Mouse (Mus musculus) bone marrow macrophage, adult 2 months (primary cell): ENCODE results near the gene Klre1. TPM values are rescaled to one million over a fixed set of nuclear protein-coding genes. Genes with fewer than 3 reads are reported as not detected.
"Not testable (repeated sequence)": the region's sequence is repeated elsewhere in the genome, so short reads cannot be mapped to it uniquely, and the experiment has no call there.

Experiments
- H3K27ac ChIP-seq: 2 replicates; pipeline ENCODE4 v1.5.1; 2012; ENCODE audit warnings: low read depth, low read length; ENCODE audit not compliant: insufficient read depth
- H3K4me1 ChIP-seq: 2 replicates; pipeline ENCODE4 v1.6.1; 2012; ENCODE audit warnings: low read length; ENCODE audit not compliant: control insufficient read depth, insufficient read depth
- H3K4me3 ChIP-seq: 2 replicates; pipeline ENCODE4 v1.5.1; 2012; ENCODE audit warnings: mild to moderate bottlenecking, low read length, moderate library complexity; ENCODE audit not compliant: insufficient read depth
- CTCF ChIP-seq: IDR thresholded peaks from 2 replicates; pipeline ENCODE4 v1.5.1; 2012; ENCODE audit warnings: low read depth, mild to moderate bottlenecking, low read length, moderate library complexity
- POLR2A ChIP-seq: IDR thresholded peaks from 2 replicates; pipeline ENCODE4 v1.6.1; 2012; ENCODE audit warnings: mild to moderate bottlenecking, low read depth, low read length, borderline replicate concordance
- polyA plus RNA-seq: library from polyadenylated mRNA; stranded (reverse); fragments of >200 nt; gene quantifications from 2 replicates; pipeline ENCODE4 v1.2.4, GENCODE M21; 2012; ENCODE audit not compliant: missing spikeins, insufficient read depth, insufficient read length

The Klre1 gene
- polyA plus RNA-seq, 1 experiment = not detected

DNA sequence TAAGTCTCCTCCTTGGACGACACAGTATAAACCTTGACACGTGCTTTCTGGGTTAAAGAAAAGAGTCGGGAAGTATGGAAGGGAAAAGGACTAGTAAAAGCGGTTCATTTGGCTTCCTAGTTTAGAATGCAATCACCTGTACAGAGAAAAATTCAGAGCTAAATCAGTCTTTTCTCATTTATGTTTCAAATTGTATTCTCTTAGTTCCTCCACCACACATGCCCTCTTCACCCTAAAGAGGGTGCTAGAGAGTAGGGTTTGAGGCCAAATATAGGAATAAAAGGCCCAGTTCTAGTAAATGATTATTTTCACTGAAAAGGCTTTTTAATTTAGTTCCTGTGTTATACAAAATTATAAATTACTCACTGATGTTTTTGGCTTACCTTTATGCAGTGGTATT lies 3.6 kb downstream of the Klre1 start:
- Histone ChIP-seq H3K4me1 (no peaks in the 10 kb centered on the region), H3K27ac (no peak overlapping the region), H3K4me3 (no peak overlapping the region)
- TF ChIP-seq CTCF = no peak
- no peak for TF ChIP-seq POLR2A

DNA sequence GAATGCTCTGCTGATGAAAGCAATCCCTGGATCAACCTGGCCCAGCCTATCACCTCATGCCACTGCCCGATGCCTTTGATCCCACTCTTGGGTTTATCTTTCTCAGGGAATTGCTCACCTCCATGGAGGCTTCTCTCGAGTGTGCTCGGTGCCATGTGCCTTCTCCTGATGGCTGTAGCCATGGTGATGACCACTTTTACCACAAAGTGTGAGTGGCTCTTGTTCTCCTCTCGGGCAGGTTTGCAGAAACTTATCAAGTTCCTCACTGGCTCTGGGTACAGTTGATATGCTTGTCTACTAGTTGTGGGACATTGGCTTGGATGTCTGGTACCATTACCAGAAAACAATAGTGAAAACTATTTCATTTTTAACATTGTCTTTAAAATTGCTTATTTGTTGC lies 4.2 kb downstream of the Klre1 start:
- no peaks in the 10 kb centered on the region for H3K4me1 ChIP-seq
- H3K27ac ChIP-seq = no peak overlapping the region
- TF ChIP-seq CTCF = no peak
- TF ChIP-seq POLR2A = no peak
- no peak overlapping the region for H3K4me3 ChIP-seq

DNA sequence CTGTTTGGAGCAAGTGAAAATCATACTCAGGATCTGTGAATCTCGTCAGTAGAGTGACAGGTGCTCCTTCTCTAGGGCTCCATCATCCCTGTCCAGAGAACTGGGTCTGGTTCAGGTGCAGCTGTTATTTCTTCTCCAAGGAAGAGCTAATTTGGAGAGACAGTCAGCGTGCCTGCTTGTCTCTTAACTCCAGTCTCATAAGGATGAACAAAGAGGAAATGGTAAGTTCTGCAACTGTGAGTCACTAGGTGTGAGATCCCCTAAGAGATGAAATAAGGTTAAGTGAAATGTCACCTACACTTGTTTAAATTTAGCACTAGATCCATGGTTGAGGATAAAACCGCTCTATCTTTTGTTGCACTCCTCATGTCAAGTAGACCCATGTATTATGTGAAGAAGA lies 5.3 kb downstream of the Klre1 start:
- Histone ChIP-seq H3K4me3 (no peak overlapping the region), H3K4me1 (no peaks in the 10 kb centered on the region), H3K27ac (no peak overlapping the region)
- TF ChIP-seq CTCF (no peak), POLR2A (no peak)

DNA sequence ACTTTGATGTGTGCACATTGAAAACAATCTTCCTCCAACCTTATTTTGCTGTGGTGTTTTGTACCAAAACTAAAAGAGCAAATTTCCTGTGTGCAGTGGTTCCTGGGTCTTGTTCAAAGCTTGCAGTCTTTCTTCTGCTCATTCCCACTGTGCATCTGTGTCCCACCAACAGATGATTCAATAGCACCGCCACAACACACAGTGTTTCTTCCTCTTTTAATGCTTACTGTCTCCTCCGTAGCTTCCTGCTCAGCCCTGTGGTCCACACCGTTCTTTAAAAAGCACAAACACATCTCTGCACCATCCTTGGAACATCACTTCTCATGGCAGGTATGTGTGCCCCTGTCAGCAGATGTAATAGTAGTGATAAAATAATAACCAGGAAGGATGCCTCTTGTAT lies 13.8 kb downstream of the Klre1 start, which contains the start of gene Klrd1:
Gene Klrd1 (plus strand): TSS at position 275 of the 400 bp plus-strand sequence.
- Histone ChIP-seq H3K4me1 (no peaks in the 10 kb centered on the region), H3K27ac (no peak within 1 kb of the TSS), H3K4me3 (no peak within 1 kb of the TSS)
- TF ChIP-seq POLR2A (no peak), CTCF (no peak)

DNA sequence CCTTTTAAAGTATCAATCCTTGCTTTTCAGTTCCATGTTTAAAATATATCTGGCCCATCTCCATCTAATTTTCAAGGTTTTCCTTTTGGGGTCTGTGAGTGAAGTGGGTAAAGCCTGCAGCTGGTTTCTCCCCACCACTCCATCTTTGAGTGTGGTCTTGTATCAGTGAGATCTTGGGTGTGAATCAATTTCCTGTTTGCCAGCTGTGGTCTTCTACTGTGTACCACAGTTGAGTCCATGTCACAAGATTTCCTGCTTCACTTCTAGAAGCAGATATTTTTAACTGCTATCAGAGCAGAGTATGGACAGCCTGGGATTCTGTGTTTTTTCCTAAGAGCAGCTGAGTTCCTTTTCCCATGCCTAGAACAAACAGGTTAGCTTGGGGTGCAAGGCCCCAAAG lies 30.7 kb downstream of the Klre1 start:
- no peak overlapping the region for H3K4me3 ChIP-seq
- peaks cover 9% of the 10 kb centered on the region for H3K4me1 ChIP-seq
- TF ChIP-seq CTCF (no peak), POLR2A (no peak)
- peak overlapping the region; percentile 51 for H3K27ac ChIP-seq

DNA sequence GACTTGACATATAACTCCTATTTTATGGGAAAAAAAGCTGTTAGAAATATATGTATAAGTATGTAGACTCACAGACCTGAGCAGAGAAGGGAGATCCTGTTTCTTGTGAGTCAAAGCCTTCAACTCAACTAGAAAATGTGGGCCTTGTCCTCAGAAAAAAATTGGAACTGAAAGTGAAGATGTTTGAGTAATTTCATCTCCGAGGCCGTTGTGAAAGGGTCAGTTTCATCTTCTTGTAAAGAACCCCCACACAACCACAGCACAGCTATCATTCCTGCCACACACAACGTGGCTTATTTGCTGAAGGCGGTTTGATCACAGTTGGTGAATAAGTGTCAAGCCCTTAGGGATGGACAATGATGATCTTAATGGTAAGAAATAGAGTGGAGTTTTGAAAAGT lies 46.0 kb downstream of the Klre1 start, which contains the start of gene Klrk1:
Gene Klrk1 (minus strand): TSS at position 130 of the 400 bp plus-strand sequence.
- H3K27ac ChIP-seq = no peak within 1 kb of the TSS
- H3K4me3 ChIP-seq = no peak within 1 kb of the TSS
- no peaks in the 10 kb centered on the region for H3K4me1 ChIP-seq
- no peak for TF ChIP-seq CTCF
- TF ChIP-seq POLR2A = no peak

DNA sequence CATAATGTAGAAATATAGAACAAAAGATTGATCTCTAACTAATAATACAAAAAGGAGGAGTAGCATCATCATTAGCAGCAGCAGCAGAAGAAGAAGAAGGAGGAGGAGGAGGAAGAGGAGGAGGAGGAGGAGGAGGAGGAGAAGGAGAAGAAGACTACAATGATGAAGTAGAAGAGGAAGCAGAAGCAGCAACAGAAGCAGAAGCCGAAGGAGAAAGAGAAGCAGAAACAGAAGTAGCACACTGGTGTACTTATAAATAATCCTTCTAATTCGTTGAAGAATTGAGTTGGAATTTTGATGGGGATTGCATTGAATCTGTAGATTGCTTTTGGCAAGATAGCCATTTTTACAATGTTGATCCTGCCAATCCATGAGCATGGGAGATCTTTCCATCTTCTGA lies 53.3 kb downstream of the Klre1 start:
- not testable (repeated sequence) for H3K4me3 ChIP-seq, H3K4me1 ChIP-seq, H3K27ac ChIP-seq

Other genes with a start within 250 kb of the Klre1 start
- not detected in 2 replicates for gene 4922502D21Rik, start 246.1 kb upstream of the Klre1 start, polyA plus RNA-seq
- 600 and 634 TPM in 2 replicates for gene Clec12a, start 235.2 kb upstream of the Klre1 start, polyA plus RNA-seq
- not detected in 2 replicates for gene Clec12b, start 192.0 kb upstream of the Klre1 start, polyA plus RNA-seq
- 2.4 and 2.7 TPM in 2 replicates for gene Clec1b, start 180.6 kb upstream of the Klre1 start, polyA plus RNA-seq
- 0.24 and 0.84 TPM in 2 replicates for gene Clec9a, start 169.0 kb upstream of the Klre1 start, polyA plus RNA-seq
- 0.46 and 0.69 TPM in 2 replicates for gene Clec1a, start 125.9 kb upstream of the Klre1 start, polyA plus RNA-seq
- not detected in 2 replicates for gene Olr1, start 70.7 kb upstream of the Klre1 start, polyA plus RNA-seq
- not detected in 2 replicates for gene Tmem52b, start 65.3 kb upstream of the Klre1 start, polyA plus RNA-seq
- 115 and 118 TPM in 2 replicates for gene Gabarapl1, start 44.7 kb upstream of the Klre1 start, polyA plus RNA-seq
- gene Klrd1, start 13.9 kb downstream of the Klre1 start, polyA plus RNA-seq = not detected in 2 replicates
- gene Klrk1, start 46.0 kb downstream of the Klre1 start, polyA plus RNA-seq = 0.92 and 1.3 TPM in 2 replicates
- not detected in 2 replicates for gene Klrc3, start 65.4 kb downstream of the Klre1 start, polyA plus RNA-seq
- gene Klrc2, start 82.8 kb downstream of the Klre1 start, polyA plus RNA-seq = not detected in 2 replicates
- gene Klrc1, start 101.1 kb downstream of the Klre1 start, polyA plus RNA-seq = not detected in 2 replicates
- gene Klri1, start 139.2 kb downstream of the Klre1 start, polyA plus RNA-seq = not detected in 2 replicates
- gene Klri2, start 162.6 kb downstream of the Klre1 start, polyA plus RNA-seq = not detected in 2 replicates
- not detected in 2 replicates for gene Gm156, start 206.4 kb downstream of the Klre1 start, polyA plus RNA-seq